Mouse (Mus musculus) thymus, postnatal 10 days (tissue): ENCODE results near the gene Gm13287.
"Not testable (repeated sequence)": the region's sequence is repeated elsewhere in the genome, so short reads cannot be mapped to it uniquely, and the experiment has no call there.

Experiments used
- DNase-seq, 2 experiments: peaks; one replicate each; pipeline ENCODE4 v3.0.0; 2021; ENCODE audit warnings: low spot score in 2 of 2

The Gm13287 gene

DNA sequence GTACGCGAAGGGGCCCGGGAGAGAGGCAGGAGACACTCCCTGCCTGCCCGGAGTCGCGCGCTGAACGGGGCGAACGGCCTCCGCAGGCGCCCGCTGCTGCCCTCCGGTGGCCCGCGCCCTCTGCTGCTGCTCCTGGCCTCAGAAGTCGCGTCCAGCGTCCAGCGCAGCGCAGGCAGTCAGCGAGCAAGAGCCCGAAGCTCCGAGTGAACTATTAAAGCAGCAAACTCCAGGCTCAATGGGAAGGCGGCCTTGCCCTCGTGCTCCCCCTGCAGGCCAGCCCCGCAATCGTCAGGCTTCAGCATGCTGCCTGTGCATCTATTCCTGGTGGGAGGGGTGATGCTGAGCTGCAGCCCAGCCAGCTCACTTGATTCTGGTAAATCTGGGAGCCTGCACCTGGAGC, 6.0 kb upstream of the Gm13287 start, which contains the start of gene Gm13279:
Gene Gm13279, plus strand, starts transcription at position 301 of the 400 bp plus-strand sequence.
- DNase-seq: not testable (repeated sequence)

DNA sequence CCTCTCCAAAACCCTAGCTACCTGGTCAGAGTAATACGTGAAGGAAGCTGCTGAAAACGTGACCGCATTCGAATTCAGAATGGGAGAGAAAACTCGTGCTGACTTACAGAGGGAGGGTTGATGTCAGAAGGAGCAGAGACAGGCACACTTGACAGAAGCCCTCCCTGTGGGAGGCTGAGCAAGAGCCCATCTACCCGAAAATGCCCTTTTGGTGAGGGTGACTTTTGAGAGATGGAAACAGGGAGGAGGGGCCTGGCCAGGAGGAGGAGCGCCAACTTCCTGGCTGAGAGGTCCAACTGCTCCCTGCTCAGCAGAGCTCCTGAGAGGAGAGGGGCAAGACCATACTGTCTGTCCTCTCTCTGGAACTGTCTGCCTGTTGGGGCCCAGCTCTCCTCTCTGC, 3.7 kb upstream of the Gm13287 start, which contains the start of gene Gm13285:
Gene Gm13285, plus strand, starts transcription at position 301 of the 400 bp plus-strand sequence.
- not testable (repeated sequence) for DNase-seq

DNA sequence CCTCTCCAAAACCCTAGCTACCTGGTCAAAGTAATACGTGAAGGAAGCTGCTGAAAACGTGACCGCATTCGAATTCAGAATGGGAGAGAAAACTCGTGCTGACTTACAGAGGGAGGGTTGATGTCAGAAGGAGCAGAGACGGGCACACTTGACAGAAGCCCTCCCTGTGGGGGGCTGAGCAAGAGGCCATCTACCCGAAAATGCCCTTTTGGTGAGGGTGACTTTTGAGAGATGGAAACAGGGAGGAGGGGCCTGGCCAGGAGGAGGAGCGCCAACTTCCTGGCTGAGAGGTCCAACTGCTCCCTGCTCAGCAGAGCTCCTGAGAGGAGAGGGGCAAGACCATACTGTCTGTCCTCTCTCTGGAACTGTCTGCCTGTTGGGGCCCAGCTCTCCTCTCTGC, 2.2 kb downstream of the Gm13287 start, which contains the start of gene Gm13288:
Gene Gm13288, plus strand, starts transcription at position 301 of the 400 bp plus-strand sequence.
- DNase-seq: not testable (repeated sequence)

DNA sequence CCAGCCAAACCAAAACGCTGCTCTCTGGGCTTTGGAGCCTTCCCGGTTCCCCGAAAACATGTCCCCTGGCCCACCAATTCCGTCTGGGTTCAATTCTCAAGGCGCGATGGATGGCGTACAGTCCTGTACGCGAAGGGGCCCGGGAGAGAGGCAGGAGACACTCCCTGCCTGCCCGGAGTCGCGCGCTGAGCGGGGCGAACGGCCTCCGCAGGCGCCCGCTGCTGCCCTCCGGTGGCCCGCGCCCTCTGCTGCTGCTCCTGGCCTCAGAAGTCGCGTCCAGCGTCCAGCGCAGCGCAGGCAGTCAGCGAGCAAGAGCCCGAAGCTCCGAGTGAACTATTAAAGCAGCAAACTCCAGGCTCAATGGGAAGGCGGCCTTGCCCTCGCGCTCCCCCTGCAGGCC, 2.7 kb downstream of the Gm13287 start:
- DNase-seq: not testable (repeated sequence)

DNA sequence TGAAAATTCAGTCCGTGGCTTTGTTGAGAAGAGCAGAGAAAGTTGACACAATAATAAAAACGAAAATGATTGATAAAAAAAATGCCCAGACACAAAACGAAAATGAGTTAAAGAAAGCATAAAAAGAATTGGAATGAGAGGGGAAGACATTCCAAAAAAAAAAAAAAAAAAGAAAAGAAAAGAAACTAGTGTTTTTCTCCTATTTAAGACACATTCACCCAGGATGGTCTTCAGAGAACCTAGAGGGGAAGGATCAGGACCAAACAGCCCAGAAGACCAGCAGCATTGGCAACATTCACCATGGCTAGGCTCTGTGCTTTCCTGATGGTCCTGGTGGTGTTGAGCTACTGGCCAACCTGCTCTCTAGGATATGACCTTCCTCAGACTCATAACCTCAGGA, 12.9 kb downstream of the Gm13287 start, which contains the start of gene Ifna7:
Gene Ifna7, plus strand, starts transcription at position 301 of the 400 bp plus-strand sequence.
- DNase-seq: no peak

DNA sequence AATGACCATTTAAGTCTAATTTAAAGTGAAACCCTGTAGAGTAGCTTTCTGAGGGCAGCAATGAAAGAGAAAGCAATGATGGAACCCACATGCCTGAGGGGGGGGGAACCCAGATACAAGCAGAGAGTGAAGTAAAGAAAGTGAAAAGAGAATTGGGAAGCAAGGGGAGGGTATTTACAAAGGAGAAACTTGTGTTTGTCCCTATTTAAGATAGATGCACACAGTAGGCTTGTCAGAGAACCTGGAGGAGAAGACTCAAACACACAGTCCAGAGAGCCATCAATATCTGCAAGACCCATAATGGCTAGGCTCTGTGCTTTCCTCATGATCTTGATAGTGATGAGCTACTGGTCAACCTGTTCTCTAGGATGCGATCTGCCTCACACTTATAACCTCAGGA, 16.6 kb downstream of the Gm13287 start, which contains the start of gene Ifna11:
Gene Ifna11, plus strand, starts transcription at position 301 of the 400 bp plus-strand sequence.
- no peak for DNase-seq

DNA sequence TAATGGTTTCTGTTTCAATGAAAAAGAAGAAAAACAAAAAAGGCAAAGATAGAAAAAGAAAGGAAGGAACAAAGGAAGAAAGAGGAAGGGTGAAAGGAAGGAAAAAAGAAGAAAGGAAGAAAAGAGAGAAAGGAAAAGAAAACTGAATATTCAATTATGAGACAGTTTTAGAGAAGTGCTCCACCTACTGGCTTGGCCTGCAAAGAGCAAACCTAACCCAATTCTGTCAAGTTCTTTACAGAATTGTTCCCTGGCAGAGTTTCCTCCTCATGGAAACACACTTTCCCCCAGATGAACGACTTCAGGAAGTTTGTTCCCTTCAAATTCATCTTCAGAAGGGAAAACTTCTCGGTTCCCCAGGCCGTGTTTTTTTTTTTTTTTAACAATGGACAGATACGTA, 19.9 kb downstream of the Gm13287 start:
- peak in 1 of 2 experiments; percentile 22 for DNase-seq

DNA sequence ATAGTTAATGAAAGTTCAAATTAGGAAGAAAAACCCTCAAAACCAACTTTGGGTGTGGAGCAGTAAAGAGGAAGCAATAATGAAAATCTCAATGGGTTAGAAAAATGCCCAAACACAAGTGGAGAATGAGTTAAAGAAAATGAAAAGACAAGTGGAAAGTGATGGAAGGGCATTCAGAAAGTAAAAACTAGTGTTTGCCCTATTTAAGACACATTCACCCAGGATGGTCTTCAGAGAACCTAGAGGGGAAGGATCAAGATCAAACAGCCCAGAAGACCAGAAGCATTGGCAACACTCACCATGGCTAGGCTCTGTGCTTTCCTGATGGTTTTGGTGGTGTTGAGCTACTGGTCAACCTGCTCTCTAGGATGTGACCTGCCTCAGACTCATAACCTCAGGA, 24.1 kb downstream of the Gm13287 start, which contains the start of gene Ifna6:
Gene Ifna6, plus strand, starts transcription at position 301 of the 400 bp plus-strand sequence.
- DNase-seq: not testable (repeated sequence)

DNA sequence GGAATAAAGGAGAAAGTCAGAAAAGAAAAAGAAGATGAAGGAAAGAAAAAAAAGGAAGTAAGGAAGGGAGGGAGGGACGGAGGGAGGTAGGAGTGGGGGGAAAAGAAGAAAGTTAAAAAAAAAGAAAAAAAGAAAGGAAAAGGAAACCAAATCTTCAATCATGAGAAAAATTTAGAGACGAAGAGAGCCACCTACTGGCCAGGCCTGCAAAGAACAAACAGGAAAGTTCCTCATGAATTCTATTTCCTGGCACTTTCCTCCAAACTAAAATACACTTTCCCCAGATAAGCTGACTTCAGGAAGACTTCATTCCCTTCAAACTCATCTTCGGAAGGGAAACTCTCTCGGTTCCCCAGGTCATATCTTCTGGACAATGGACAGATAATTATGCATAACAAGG, 27.5 kb downstream of the Gm13287 start:
- DNase-seq: peak in 1 of 2 experiments; percentile 32

DNA sequence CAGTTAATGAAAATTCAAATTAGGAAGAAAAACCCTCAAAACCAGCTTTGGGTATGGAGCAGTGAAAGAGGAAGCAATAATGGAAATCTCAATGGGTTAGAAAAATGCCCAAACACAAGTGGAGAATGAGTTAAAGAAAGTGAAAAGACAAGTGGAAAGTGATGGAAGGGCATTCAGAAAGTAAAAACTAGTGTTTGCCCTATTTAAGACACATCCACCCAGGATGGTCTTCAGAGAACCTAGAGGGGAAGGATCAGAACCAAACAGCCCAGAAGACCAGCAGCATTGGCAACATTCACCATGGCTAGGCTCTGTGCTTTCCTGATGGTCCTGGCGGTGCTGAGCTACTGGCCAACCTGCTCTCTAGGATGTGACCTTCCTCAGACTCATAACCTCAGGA, 32.2 kb downstream of the Gm13287 start, which contains the start of gene Ifna5:
Gene Ifna5, plus strand, starts transcription at position 301 of the 400 bp plus-strand sequence.
- not testable (repeated sequence) for DNase-seq

DNA sequence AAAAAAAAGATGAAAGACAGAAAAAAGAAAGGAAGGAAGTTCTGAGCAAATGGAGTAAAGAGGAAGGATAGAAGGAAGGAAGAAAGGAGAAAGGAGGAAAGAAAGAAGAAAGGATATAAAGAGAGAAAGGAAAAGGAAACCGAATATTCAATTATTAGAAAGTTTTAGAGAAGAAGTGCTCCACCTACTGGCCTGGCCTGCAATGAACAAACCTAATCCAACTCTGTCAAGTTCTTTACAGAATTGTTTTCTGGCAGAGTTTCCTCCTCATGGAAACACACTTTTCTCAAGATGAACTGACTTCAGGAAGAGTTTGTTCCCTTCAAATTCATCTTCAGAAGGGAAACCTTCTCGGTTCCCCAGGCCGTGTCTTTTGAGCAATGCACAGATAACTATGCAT, 35.8 kb downstream of the Gm13287 start:
- no peak for DNase-seq

DNA sequence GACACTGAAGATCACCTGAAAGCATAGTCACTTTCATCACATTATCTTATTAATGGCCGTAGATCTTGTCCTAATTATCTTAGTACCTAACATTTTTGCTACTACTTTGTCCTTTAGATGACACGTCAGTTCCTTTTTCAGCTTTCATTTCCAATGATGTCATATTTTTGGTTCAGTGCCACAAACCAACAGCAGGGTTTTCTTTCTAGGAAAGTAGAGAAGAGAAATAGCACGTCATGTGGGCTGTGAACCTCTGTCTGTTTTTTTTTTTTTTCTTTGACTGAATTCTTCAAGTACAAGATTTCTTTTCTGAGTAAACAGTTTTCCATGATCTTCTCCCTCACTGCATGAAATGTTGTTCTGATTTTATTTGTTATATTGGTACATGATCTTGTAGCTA, 37.0 kb downstream of the Gm13287 start:
- no peak for DNase-seq

DNA sequence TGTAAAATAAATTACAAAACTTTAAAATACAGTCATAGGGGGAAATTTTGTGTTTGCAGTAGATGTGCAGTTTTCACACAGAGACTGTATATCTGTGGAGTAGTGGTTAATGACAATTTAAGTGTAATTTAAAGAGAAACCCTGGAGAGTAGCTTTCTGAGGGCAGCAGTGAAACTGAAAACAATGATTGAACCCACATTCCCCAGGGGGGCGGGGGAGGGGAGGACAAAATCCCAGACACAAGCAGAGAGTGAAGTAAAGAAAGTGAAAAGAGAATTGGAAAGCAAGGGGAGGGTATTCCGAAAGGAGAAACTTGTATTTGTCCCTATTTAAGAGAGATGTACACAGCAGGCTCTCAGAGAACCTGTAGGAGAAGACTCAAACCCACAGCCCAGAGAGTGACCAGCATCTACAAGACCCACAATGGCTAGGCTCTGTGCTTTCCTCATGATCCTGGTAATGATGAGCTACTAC, 38.4 kb downstream of the Gm13287 start, which contains the start of gene Ifna4:
Gene Ifna4, plus strand, starts transcription at position 424 of the 474 bp plus-strand sequence.
- DNase-seq: no peak

DNA sequence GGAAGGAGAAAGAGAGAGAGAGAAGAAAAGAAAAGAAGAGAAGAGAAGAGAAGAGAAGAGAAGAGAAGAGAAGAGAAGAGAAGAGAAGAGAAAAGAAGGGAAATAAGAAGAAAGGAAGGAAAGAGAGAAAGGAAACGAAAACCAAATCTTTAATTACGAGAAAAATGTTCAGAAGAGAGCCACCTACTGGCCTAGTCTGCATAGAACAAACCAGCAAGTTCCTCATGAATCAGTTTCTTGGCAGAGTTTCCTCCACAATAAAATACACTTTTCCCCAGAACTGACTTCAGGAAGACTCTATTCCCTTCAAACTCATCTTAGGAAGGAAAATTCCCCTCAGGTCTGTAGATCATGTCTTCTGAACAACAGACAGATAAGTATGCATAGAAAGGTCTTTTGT, 42.3 kb downstream of the Gm13287 start:
- no peak for DNase-seq

DNA sequence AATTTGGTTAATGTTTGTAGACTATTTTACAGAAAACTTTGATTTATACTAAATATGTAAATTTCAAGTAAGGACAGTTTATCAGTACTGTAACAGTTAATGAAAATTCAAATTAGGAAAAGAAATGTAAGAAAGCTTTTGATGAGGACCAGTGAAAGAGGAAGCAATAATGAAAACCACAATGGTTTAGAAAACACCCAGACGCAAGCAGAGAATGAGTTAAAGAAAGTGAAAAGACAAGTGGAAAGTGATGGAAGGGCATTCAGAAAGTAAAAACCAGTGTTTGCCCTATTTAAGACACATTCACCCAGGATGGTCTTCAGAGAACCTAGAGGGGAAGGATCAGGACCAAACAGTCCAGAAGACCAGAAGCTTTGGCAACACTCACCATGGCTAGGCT, 46.6 kb downstream of the Gm13287 start, which contains the start of gene Ifna1:
Gene Ifna1, plus strand, starts transcription at position 390 of the 400 bp plus-strand sequence.
- no peak for DNase-seq

DNA sequence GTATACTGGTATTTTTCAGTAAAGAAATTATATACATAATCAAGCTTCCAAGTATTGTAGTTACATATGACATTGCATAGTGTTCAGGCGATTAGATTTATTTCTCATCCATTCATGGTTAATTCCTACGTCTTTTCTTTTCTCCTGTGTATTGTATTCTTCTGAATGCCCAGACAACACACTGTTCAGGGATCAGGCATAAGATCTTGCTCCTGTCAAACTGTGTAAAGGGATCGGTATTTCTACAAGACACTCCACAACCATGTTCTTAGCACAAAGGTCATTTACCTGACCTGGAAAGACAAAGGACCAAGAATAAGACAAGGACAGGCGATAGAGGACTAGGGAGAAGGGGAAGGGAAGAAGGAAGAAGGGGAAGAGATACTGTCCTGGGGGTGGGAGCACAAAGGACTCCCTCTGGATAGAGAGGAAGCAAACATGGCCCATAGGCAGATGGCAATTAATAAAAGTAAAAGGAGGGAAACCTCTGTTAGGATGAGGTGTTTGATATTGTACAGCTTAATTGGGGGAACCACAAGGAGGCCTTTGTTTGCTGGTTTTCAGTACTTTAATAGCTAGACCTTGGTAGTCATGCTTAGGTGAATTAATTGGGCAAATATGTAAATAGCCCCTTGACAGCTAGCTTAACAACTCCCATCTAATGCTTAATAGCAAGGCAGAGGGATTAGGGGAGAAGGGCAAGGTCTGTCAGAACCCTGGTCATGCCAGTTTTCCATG, 48.1 kb downstream of the Gm13287 start:
- no peak for DNase-seq
